Mouse (Mus musculus): ENCODE measurements at regions not wholly inside any gene's neighbourhood (a gene's known extent, or its start where the extent isn't known, plus 50 kb on each side); places are given as distances from the start of the nearest gene placed in this dataset.

DNA sequence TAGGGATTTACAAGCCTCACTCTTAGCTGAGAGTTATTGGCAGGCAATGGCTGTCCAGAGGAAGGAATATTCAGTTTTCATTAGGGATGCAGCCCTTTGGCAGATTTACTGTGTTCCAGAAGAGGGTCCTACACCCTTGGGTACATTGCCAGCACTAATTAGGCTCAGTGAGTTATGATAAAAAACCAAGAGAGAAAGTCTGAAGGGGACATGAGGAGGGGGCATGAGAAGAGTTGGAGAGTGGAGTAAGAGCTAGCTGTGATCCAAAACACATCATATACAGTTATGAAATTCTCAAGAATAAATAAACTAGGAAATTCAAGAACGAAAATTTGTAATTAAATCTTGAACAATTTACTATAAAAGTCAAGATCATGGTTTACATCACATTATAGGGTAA lies 346.2 kb downstream of the 9330182O14Rik start:
- H3K27ac ChIP-seq (ENCODE audit: insufficient read depth, low read length) = no peak overlapping the region
- TF ChIP-seq CTCF (IDR thresholded peaks at IDR 0.05; ENCODE audit: borderline replicate concordance, insufficient read depth, low read length) = no peak
- no peak for TF ChIP-seq POLR2A (IDR thresholded peaks at IDR 0.05; ENCODE audit: low read depth, low read length)
- no peak overlapping the region for H3K4me3 ChIP-seq (ENCODE audit: insufficient read depth, low read length)
- no peaks in the 10 kb centered on the region for H3K4me1 ChIP-seq (ENCODE audit: control insufficient read depth, insufficient read depth, low read length)

DNA sequence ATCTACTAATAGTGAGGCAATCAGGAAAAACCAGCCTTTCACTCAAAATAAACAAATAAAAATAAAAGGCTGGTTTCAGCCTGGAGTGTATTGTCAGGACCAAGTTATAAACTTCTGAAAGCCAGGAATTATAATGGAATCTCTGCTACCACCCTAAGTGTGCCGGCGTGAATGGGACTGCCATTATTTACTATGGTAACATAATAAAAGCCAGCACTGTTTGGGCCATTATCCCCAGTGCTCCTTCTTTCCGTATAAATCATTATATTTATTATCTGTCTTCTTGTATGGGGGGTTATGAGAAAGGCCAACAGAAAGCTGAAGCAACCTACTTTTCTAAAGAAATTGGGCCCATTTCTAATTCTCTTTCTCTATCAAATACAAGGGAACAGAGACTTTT lies 347.1 kb downstream of the 9330182O14Rik start:
- H3K27ac ChIP-seq (ENCODE audit: insufficient read depth, low read length) = no peak overlapping the region
- H3K4me1 ChIP-seq (ENCODE audit: control insufficient read depth, insufficient read depth, low read length) = no peaks in the 10 kb centered on the region
- no peak for TF ChIP-seq CTCF (IDR thresholded peaks at IDR 0.05; ENCODE audit: borderline replicate concordance, insufficient read depth, low read length)
- no peak for TF ChIP-seq POLR2A (IDR thresholded peaks at IDR 0.05; ENCODE audit: low read depth, low read length)
- H3K4me3 ChIP-seq (ENCODE audit: insufficient read depth, low read length) = no peak overlapping the region

DNA sequence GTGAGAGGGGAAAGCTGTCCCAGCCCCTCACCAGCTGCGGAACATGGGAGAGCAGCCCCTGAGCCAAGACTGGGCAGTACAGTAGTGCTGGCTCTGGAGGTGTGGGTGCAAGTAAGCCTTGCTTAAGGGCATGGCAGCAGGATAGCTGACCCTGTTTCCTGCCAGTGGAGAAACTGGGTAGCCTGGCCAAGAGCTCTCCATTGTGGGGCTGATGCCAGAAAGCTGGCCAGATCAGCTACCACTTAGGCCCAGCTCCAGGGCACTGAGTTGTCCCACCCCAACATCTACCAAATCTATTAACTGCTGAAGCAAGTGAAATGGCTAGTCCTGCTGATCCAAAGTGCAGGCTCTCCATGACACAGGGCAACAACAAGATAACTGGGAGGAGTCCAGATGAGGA lies 351.8 kb downstream of the 9330182O14Rik start:
- no peaks in the 10 kb centered on the region for H3K4me1 ChIP-seq (ENCODE audit: control insufficient read depth, insufficient read depth, low read length)
- TF ChIP-seq CTCF (IDR thresholded peaks at IDR 0.05; ENCODE audit: borderline replicate concordance, insufficient read depth, low read length) (no peak), POLR2A (IDR thresholded peaks at IDR 0.05; ENCODE audit: low read depth, low read length) (no peak)
- H3K27ac ChIP-seq (ENCODE audit: insufficient read depth, low read length) = no peak overlapping the region
- H3K4me3 ChIP-seq (ENCODE audit: insufficient read depth, low read length) = no peak overlapping the region

DNA sequence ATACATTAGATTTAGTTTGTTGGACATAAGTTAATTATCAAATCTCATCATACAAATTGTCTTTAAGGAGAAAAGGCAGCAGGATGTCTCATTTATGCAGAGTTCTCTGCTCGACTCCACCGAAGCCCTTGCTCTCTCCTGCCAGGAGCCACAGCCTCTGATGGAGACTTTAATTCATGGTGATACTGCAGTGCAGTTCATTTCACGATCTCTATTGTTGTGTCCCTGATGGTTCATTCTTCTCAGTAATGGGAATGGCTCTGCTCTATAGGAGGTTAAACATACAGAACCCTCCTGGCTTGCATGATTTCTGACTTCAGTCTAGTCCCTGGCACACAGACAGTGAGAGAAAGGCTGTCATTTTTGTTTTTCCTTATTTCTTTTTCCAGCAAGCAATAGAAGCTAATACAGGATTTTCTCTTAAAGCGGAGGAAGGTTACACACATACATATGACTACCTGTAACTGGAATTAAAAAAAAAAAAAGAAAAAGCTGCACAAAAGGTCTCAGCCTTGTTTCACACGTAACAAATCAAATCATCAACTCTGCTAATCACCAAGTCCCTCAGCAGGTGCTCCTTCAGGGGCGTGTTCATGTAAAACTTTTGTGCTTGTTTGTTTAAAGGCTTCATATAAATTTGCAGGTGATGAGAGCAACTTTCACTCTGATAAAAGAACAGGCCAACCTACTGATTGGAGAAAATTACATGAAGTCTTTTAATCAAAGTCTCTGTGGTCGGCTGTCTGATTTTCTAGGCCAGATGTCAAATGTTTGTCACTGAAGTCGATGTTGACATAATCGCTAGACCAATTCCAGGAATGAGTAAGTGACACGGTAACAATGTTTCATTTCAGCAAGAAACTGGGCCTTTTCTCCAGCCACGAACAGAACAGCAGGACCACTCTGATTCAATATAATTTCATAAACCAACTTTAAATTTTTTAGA lies 367.3 kb downstream of the 9330182O14Rik start:
- Histone ChIP-seq H3K4me1 (ENCODE audit: control insufficient read depth, insufficient read depth, low read length) (no peaks in the 10 kb centered on the region), H3K27ac (ENCODE audit: insufficient read depth, low read length) (no peak overlapping the region), H3K4me3 (ENCODE audit: insufficient read depth, low read length) (no peak overlapping the region)
- no peak for TF ChIP-seq POLR2A (IDR thresholded peaks at IDR 0.05; ENCODE audit: low read depth, low read length)
- no peak for TF ChIP-seq CTCF (IDR thresholded peaks at IDR 0.05; ENCODE audit: borderline replicate concordance, insufficient read depth, low read length)

DNA sequence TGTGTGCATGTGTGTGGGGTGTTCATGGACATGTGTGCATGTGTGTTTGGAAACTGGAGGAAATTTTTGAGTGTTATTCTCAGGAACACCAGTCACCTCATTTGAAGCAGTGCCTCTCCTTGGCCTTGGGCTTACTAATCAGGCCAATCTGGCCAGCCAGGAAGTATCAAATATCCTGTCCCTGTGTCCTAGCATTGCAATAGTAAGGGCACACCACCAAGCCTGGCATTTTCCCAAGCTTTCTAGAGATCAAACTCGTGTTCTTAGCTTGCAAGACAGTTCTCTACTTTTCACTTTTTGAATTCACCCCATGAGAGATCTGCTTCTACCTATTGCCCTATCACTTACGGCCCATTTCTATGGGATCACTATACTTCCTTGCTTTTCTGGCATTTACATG lies 376.7 kb downstream of the 9330182O14Rik start:
- no peak for TF ChIP-seq CTCF (IDR thresholded peaks at IDR 0.05; ENCODE audit: borderline replicate concordance, insufficient read depth, low read length)
- no peak for TF ChIP-seq POLR2A (IDR thresholded peaks at IDR 0.05; ENCODE audit: low read depth, low read length)
- Histone ChIP-seq H3K27ac (ENCODE audit: insufficient read depth, low read length) (no peak overlapping the region), H3K4me3 (ENCODE audit: insufficient read depth, low read length) (no peak overlapping the region), H3K4me1 (ENCODE audit: control insufficient read depth, insufficient read depth, low read length) (no peaks in the 10 kb centered on the region)

DNA sequence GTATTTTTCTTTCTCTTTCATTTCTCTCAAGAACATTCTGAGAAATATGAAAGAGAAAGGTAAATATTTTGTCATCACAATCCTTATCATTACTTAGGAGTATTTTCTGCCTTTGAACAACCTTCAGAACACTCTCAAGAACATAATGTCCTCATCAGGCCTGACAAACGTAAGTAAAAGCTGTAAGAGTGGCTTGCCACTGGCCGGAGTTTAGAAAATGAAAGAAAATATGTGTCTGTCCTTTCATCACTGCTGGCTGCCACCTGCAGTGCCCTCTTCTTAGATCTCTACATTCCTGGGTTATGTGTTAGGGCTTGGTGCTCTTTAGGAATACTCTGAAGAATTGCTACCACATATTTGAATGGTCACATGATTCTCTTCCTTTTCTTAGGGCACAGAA lies 390.2 kb downstream of the 9330182O14Rik start:
- H3K4me1 ChIP-seq (ENCODE audit: control insufficient read depth, insufficient read depth, low read length) = peaks cover under 1% of the 10 kb centered on the region; the same call in 1 of the 2 replicates
- TF ChIP-seq POLR2A (IDR thresholded peaks at IDR 0.05; ENCODE audit: low read depth, low read length) (no peak), CTCF (IDR thresholded peaks at IDR 0.05; ENCODE audit: borderline replicate concordance, insufficient read depth, low read length) (no peak)
- no peak overlapping the region for H3K4me3 ChIP-seq (ENCODE audit: insufficient read depth, low read length)
- H3K27ac ChIP-seq (ENCODE audit: insufficient read depth, low read length) = no peak overlapping the region

DNA sequence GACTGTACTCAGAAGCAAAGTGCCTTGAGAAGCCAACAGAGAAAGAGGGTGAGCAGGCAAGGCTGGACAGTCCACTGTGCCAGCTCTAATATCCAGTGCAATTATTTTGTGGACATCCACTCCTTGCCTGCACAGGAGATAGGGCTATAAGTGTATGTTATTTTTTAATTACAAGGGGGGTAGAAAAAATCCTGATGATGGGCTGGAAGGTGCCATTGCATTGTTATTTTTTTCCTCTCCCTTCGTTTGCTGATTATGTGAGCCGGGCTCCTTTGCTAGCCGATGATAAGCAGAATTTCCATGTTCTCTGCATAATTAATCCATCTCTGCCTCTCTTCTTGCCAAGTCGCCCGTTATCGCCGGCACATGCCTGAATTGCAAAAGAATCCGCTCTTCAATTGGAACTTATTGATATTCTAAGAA lies 399.3 kb downstream of the 9330182O14Rik start:
- Histone ChIP-seq H3K4me3 (ENCODE audit: insufficient read depth, low read length) (no peak overlapping the region), H3K27ac (ENCODE audit: insufficient read depth, low read length) (no peak overlapping the region), H3K4me1 (ENCODE audit: control insufficient read depth, insufficient read depth, low read length) (peaks cover 3% of the 10 kb centered on the region; the same call in 1 of the 2 replicates)
- TF ChIP-seq POLR2A (IDR thresholded peaks at IDR 0.05; ENCODE audit: low read depth, low read length) = no peak
- TF ChIP-seq CTCF (IDR thresholded peaks at IDR 0.05; ENCODE audit: borderline replicate concordance, insufficient read depth, low read length) = no peak

DNA sequence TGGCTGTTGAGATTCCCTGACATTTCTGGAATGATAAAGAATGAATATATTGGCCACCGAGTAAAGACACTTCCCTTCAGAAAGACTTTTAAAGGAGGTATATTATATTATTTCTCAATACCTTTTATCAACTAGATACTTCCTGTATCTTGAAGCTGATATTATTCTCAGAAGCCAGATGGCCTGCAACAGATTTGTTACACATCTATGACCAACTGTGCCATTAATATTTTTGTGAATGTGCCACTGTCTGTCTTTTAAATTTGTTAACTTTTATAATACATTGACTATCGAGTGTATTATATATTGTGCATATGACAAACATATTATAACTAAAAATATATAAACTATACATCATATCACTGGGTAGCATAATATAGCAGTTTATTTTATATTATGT lies 427.5 kb downstream of the 9330182O14Rik start:
- H3K4me3 ChIP-seq (ENCODE audit: insufficient read depth, low read length) = no peak overlapping the region
- TF ChIP-seq CTCF (IDR thresholded peaks at IDR 0.05; ENCODE audit: borderline replicate concordance, insufficient read depth, low read length) (no peak), POLR2A (IDR thresholded peaks at IDR 0.05; ENCODE audit: low read depth, low read length) (no peak)
- H3K27ac ChIP-seq (ENCODE audit: insufficient read depth, low read length) = no peak overlapping the region
- no peaks in the 10 kb centered on the region; the same call in 1 of the 2 replicates for H3K4me1 ChIP-seq (ENCODE audit: control insufficient read depth, insufficient read depth, low read length)

DNA sequence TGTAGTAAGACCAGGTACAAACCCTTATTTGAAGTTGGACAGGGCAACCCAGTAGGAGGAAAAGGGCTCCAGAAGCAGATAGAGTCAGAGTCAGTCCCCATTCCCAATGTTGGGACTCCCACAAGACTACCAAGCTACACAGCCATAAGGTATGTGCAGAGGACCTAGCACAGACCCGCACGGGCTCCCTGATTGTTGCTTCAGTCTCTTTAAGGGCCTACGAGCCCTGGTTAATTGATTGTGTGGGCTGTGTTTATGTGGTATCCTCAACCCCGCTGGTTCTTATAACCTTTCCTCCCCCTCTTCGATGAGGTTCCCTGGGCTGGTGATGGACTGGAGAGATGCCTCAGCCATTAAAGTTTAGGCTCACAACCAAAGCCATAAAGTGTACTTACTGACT lies 431.6 kb downstream of the 9330182O14Rik start:
- no peaks in the 10 kb centered on the region; the same call in 1 of the 2 replicates for H3K4me1 ChIP-seq (ENCODE audit: control insufficient read depth, insufficient read depth, low read length)
- TF ChIP-seq POLR2A (IDR thresholded peaks at IDR 0.05; ENCODE audit: low read depth, low read length) = no peak
- no peak for TF ChIP-seq CTCF (IDR thresholded peaks at IDR 0.05; ENCODE audit: borderline replicate concordance, insufficient read depth, low read length)
- H3K27ac ChIP-seq (ENCODE audit: insufficient read depth, low read length) = no peak overlapping the region
- no peak overlapping the region for H3K4me3 ChIP-seq (ENCODE audit: insufficient read depth, low read length)

DNA sequence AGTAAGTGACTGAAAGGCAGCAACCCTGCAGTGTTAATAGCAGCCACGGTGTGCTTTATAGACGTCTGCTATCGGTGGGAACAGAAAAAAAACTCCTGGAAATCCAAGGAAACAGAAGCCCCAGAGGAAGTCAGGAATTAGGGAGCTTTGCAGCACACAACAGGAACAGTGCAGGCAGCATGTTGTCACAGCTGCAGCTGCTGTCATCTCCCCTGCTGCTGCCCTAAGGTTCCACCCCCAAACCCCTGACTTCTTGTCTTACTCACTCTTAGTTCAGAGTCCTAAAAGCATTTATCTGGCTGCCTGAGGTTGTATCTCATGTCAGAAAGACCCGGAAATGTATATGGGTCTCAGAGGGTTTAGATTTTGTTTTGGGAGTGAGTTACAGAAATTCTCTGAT lies 432.3 kb downstream of the 9330182O14Rik start:
- no peak overlapping the region for H3K27ac ChIP-seq (ENCODE audit: insufficient read depth, low read length)
- TF ChIP-seq POLR2A (IDR thresholded peaks at IDR 0.05; ENCODE audit: low read depth, low read length) (no peak), CTCF (IDR thresholded peaks at IDR 0.05; ENCODE audit: borderline replicate concordance, insufficient read depth, low read length) (no peak)
- no peak overlapping the region for H3K4me3 ChIP-seq (ENCODE audit: insufficient read depth, low read length)
- H3K4me1 ChIP-seq (ENCODE audit: control insufficient read depth, insufficient read depth, low read length) = no peaks in the 10 kb centered on the region; the same call in 1 of the 2 replicates

Data from embryonic fibroblast, embryonic 13.5 days (primary cell).